Mouse (Mus musculus) megakaryocyte, embryonic 14.5 days (primary cell): ENCODE measurements around the gene Ccdc120.

Experiments
- FLI1 ChIP-seq: IDR thresholded peaks from 2 replicates; pipeline ENCODE4 v1.6.1; 2012; ENCODE audit warnings: low read length, inconsistent platforms, mixed read lengths
- GATA1 ChIP-seq: IDR thresholded peaks from 3 replicates; pipeline ENCODE4 v1.6.1; 2012; ENCODE audit warnings: mixed read lengths, low read length, inconsistent platforms, borderline replicate concordance

GRCm38 (mm10) chrX:7763631-7764393, 13.1 kb upstream of the Ccdc120 start:
- no peak for TF ChIP-seq GATA1
- no peak for TF ChIP-seq FLI1
